Mouse (Mus musculus): ENCODE results near the gene Baz2a.
"Not testable (repeated sequence)": the region's sequence is repeated elsewhere in the genome, so short reads cannot be mapped to it uniquely, and the experiment has no call there.

Gene Baz2a

GRCm38 (mm10) chr10:128091564-128092505 lies at the start of gene Baz2a:
Baz2a (plus strand) TSS chr10:128091577.
- peak; percentile 8; the same call in 1 of the 2 replicates for ATAC-seq (ENCODE audit: low TSS enrichment)

- ATAC-seq (ENCODE audit: low TSS enrichment), result no peak
These were observed 49.7 kb upstream of the Baz2a start for GRCm38 (mm10) chr10:128041636-128042035.

- no peak for ATAC-seq (ENCODE audit: low TSS enrichment)
These were observed 48.9 kb upstream of the Baz2a start for GRCm38 (mm10) chr10:128042466-128042865.

GRCm38 (mm10) chr10:128043041-128043835 lies 48.1 kb upstream of the Baz2a start:
- ATAC-seq (ENCODE audit: low TSS enrichment), result no peak

GRCm38 (mm10) chr10:128048157-128048556 lies 43.2 kb upstream of the Baz2a start:
- ATAC-seq (ENCODE audit: low TSS enrichment), result no peak

- no peak for ATAC-seq (ENCODE audit: low TSS enrichment)
These were observed 41.6 kb upstream of the Baz2a start for GRCm38 (mm10) chr10:128049741-128050140.

- no peak for ATAC-seq (ENCODE audit: low TSS enrichment)
These were observed 41.0 kb upstream of the Baz2a start for GRCm38 (mm10) chr10:128050355-128050754.

- no peak for ATAC-seq (ENCODE audit: low TSS enrichment)
These were observed 39.8 kb upstream of the Baz2a start for GRCm38 (mm10) chr10:128051589-128051988.

- not testable (repeated sequence) for ATAC-seq (ENCODE audit: low TSS enrichment)
These were observed 39.2 kb upstream of the Baz2a start for GRCm38 (mm10) chr10:128052136-128052535.

GRCm38 (mm10) chr10:128053001-128053400 lies 38.4 kb upstream of the Baz2a start:
- no peak for ATAC-seq (ENCODE audit: low TSS enrichment)

- peak; percentile 22 for ATAC-seq (ENCODE audit: low TSS enrichment)
These were observed 33.2 kb upstream of the Baz2a start for GRCm38 (mm10) chr10:128058184-128058583.

- ATAC-seq (ENCODE audit: low TSS enrichment), result peak; percentile 89
These were observed 32.7 kb upstream of the Baz2a start, which contains the start of gene Ptges3 for GRCm38 (mm10) chr10:128058601-128059151. Ptges3 (plus strand) TSS chr10:128058954.

- ATAC-seq (ENCODE audit: low TSS enrichment), result peak; percentile 21; the same call in 1 of the 2 replicates
These were observed 32.0 kb upstream of the Baz2a start for GRCm38 (mm10) chr10:128059207-128059981.

- no peak for ATAC-seq (ENCODE audit: low TSS enrichment)
These were observed 30.3 kb upstream of the Baz2a start for GRCm38 (mm10) chr10:128061109-128061508.

- ATAC-seq (ENCODE audit: low TSS enrichment), result no peak
These were observed 29.0 kb upstream of the Baz2a start for GRCm38 (mm10) chr10:128062221-128062989.

- ATAC-seq (ENCODE audit: low TSS enrichment), result no peak
These were observed 25.3 kb upstream of the Baz2a start for GRCm38 (mm10) chr10:128066072-128066471.

GRCm38 (mm10) chr10:128069201-128069600 lies 22.2 kb upstream of the Baz2a start:
- ATAC-seq (ENCODE audit: low TSS enrichment), result no peak

- not testable (repeated sequence) for ATAC-seq (ENCODE audit: low TSS enrichment)
These were observed 20.9 kb upstream of the Baz2a start for GRCm38 (mm10) chr10:128070432-128070831.

GRCm38 (mm10) chr10:128078269-128078668 lies 13.1 kb upstream of the Baz2a start:
- ATAC-seq (ENCODE audit: low TSS enrichment), result not testable (repeated sequence)

- no peak for ATAC-seq (ENCODE audit: low TSS enrichment)
These were observed 10.9 kb upstream of the Baz2a start for GRCm38 (mm10) chr10:128080496-128080895.
